Mouse (Mus musculus): Measurements from ENCODE around the gene Coil.
"Not testable (repeated sequence)": the region's sequence is repeated elsewhere in the genome, so short reads cannot be mapped to it uniquely, and the experiment has no call there.

Coil gene

DNA sequence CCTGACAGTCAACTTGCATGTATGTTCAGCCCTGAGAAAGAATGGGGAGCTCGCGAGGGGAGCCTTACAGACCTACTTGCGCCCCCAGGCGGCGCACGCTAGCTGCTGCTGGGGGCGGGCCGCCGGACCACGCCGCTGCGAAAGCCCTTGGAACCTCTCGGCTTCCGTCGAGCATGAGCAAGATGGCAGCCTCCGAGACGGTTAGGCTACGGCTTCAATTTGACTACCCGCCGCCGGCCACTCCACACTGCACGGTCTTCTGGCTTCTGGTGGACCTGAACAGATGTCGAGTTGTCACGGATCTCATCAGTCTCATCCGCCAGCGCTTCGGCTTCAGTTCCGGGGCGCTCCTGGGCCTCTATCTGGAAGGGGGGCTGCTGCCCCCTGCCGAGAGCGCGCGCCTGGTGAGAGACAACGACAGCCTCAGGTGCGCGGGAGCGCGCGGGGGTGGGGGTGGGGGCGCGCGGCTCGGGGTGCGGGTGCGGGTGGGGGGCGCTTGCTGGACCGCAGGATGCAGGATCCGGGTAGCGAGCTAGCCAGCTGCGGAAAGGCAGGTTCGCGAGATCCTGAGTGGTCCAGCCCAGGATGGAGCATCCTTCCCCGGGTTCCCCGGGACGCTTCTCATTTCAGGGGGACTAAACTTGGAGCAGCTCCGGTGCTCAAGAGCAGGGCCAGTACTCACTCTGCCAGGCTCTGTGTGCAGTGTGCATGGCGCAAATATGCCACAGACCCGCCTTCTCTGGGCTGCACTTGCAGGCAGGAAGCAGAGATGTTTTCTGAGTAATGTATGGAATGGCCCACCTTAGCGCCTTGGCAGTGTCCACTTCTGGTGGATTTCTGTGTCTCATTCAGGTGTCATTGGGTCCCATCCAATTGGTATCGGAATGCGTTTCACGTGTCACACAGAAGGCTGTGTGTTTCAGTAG, 4.0 kb downstream of the Coil start:
- peak; percentile 83 to 94 for DNase-seq (ENCODE audit: low spot score in 2 of 2)

DNA sequence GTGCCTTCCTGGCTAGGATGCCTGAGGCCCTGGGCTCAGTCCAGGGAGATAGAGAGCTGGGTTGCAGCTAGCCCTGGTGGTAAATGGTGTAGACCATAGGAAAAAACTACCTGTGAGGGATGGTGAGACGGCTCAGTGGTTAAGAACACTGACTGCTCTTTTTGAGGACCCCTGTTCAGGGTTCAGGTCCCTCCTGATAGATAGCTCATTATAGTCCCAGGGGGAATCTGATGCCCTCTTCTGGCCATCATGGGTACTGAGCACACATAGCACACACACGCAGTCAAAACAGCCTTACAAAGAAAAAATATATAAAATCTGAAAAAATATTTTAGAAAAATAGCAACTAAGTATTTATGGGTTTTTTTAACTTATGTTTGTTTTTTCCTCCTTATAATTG, 6.3 kb downstream of the Coil start:
- peak in 1 of 2 experiments; percentile 46 for DNase-seq (ENCODE audit: low spot score in 2 of 2)

DNA sequence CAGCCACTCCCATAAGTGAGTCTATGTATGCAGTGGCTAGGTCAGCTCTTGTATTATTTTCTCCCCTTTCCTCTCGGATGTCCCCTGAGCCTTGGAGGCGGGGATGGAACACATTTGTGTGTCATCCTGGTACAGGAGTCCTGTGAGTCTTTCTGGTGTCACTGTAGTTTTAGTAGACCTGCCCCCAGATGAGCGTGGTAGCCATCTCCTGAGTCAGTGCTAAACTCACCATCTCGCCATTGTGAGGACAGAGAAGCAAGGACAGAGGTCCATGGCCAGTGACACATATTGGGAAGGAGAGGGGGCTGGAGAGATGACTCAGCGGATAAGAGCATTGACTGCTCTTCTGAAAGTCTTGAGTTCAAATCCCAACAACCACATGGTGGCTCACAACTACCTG, 7.1 kb downstream of the Coil start:
- DNase-seq (ENCODE audit: low spot score in 2 of 2): no peak

DNA sequence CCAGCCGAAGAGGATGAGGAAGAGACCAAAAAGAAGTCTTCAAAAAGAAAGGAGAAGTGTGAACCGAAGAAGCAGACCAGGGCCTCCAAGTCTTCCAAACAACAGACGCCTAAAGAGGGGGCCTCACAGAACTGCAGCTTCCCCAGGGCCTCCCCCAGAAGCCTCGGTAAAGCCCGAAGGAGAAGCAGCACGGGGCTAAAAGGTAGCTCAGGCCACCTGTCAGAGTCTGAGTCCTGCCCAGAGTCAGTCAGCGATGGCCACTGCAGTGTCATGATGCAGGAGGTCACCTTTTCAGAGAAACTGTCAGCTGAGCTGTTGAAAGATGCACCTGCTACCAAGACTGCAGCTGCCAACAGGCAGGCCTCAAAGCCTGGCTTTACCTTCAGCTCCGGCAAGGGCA, 11.3 kb downstream of the Coil start:
- no peak for DNase-seq (ENCODE audit: low spot score in 2 of 2)

DNA sequence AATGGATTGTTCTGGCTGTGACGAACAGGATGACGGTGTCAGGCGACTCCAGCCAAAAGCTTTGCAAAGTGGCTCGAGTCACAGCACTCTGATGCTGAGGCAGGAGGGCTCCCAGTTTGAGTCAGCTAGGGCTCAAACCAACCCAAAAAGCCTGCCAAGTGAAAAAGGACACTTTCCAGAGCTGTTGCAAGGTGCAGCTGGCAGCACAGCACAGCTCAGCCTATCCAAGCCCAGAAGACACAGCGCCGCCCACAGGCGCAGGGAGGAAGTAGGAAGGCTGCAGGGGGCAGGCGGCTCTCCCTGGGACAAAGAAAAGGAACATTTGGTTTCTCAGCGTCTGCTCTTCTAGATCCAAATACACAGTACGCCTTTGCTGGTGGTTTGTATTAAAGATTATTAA, 16.6 kb downstream of the Coil start:
- no peak for DNase-seq (ENCODE audit: low spot score in 2 of 2)

DNA sequence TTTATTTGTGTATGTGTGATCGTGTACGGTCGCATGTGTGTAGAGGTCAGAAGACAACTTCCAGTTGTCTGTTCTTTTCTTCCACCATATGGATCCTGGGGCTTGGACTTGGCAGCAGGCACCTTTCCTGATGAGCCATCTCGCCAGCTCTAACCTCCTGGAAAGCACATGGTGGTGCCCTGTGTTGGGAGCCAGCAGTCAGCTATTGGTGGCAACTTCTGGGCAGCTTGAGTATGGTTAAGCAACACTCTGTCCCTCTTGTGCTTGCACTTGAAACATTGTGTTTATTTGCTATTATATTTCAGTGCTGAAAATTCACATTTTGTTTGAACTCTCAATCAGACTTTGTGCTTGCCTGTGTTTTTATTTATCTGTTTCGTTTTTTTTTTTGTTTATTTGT, 18.9 kb downstream of the Coil start:
- no peak for DNase-seq (ENCODE audit: low spot score in 2 of 2)

DNA sequence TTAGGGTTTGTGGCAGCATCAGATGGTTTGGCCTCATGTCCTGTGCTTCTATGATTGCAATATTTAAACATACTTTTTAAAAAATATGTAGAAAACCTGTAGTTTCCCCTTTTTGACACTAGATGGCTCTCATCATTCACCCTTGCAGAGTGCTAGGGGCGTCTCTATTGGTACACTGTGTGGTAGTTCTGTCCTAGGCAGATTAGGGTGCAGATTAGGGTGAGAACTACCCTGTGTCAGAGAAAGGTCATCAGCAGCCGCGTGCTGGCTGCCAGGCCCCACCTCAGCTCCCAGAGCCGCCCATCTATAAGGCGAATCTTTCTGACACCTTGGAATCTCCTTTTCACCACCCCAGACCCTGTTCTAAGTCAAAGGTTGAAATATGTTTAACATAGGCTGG, 19.5 kb downstream of the Coil start:
- DNase-seq (ENCODE audit: low spot score in 2 of 2): no peak

DNA sequence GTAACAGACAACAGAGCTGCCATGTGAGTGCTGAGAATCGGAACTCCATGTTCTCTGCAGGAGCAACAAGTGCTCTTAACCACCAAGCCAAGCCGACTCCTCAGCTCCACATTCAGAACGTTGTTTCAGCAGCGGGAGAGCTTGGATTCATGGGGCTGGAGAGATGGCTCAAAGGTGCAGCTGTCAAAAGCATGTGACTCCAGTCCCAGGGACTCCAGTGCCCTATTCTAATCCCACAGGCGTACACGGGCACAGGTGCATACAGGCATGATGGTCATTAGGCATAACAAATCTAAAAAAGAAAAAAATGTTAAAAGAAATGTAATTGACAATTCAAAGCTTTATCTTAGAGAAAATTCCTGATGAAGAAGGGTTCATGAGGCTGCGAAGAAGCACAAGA, 23.1 kb downstream of the Coil start:
- no peak for DNase-seq (ENCODE audit: low spot score in 2 of 2)

DNA sequence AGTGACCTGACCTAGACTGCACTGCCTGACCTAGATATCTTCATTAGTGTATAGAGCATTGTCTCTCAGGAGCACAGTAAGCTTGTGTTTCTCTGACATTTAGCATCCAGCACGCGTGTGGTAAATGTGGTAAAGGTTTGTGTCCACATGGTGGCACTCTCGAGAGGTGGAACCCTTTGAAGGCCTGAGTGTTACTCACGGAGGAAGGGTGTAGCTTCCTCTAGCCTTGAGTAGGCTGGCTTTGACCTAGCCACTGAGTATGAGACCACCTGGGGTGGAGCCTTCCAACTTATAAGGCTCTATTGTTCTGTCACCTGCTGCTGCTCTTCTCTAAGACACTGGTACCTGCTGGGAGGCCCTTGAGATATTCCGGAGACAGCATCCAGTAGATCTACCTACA, 23.6 kb downstream of the Coil start:
- peak; percentile 52 to 81 for DNase-seq (ENCODE audit: low spot score in 2 of 2)

DNA sequence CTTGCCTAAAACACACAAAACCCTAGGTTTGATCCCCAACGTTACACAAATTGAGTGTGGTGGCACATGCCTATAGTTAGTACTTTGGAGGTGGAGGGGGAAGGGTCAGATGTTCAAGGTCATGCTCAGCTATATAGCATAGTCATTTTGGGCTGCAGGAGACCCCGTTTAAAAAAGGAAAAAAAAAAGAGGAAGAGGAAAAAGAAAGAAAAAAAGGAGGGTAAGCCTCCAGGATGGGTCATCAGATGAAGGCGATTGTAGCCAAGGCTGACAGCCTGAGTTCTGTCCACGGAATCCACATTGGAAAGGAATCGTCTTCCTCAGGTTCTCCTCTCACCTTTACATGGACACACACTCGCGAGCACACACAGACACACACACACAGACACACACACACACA, 24.4 kb downstream of the Coil start:
- no peak for DNase-seq (ENCODE audit: low spot score in 2 of 2)

DNA sequence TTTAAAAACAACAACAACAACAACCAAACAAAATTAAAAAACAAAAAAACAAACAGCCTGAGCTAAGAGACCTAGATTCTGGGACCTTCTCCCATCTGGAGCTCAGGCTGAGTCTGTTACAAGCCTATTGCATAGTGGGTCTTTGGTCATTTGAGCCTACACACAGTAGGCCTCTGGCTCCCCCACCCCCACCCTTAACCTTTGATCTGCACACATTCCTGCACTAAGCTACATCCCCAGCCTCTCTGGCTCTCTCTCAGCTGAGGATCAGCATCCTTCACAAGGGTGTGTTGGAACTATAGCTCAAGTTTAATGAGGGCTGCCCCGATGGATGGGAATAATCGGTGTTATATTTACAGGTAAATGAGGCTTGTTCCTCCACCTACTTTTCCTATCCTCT, 25.6 kb downstream of the Coil start:
- no peak for DNase-seq (ENCODE audit: low spot score in 2 of 2)

DNA sequence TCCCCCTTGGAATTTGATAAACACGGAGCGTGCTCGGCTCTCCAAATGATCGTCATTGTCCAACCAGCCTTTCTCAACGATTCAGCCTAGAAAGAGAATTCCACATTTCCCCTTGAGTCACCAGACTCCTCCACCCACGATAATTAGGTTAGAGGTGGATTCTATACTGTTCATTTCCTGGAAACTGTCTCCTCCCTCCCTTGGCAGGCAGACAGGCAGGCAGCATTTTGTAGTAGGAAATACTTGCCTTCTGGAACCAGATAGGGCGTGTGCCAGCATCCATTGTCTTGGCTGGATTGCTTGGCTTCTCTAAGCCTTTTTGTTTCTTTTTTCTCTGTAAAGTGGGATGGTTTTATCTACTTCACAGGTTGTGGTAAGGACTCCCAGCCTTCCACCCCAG, 26.4 kb downstream of the Coil start:
- no peak for DNase-seq (ENCODE audit: low spot score in 2 of 2)

DNA sequence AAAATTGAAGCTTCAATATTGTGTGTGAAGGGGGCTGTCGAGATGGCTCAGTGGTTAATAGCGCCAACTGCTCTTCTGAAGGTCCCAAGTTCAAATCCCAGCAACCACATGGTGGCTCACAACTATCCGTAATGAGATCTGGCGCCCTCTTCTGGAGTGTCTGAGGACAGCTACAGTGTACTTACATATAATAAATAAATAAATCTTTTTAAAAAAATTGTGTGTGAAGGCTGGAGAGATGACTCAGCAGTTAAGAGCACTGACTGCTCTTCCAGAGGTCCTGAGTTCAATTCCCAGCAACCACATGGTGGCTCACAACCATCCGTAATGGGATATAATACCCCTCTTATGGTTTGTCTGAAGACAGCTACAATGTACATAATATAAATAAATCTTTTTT, 27.3 kb downstream of the Coil start:
- not testable (repeated sequence) for DNase-seq (ENCODE audit: low spot score in 2 of 2)

DNA sequence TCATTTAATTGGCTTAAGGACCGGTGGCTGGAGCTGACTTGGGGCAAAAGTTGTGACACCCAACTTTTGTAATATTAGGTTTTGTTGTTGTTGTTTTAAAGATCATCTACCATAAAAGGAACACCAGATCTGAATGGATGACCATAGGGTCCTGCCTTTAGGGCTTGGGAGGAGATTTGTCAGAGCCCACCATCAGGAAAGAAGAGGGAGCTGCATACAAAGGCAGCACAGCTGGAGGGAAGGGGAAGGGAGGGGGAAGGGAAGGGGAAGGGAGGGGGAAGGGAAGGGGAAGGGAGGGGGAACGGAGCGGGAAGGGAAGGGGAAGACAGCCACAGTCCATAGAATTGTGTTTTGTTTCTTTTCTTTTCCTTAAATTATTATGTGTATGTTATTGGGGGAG, 28.4 kb downstream of the Coil start:
- DNase-seq (ENCODE audit: low spot score in 2 of 2): no peak

DNA sequence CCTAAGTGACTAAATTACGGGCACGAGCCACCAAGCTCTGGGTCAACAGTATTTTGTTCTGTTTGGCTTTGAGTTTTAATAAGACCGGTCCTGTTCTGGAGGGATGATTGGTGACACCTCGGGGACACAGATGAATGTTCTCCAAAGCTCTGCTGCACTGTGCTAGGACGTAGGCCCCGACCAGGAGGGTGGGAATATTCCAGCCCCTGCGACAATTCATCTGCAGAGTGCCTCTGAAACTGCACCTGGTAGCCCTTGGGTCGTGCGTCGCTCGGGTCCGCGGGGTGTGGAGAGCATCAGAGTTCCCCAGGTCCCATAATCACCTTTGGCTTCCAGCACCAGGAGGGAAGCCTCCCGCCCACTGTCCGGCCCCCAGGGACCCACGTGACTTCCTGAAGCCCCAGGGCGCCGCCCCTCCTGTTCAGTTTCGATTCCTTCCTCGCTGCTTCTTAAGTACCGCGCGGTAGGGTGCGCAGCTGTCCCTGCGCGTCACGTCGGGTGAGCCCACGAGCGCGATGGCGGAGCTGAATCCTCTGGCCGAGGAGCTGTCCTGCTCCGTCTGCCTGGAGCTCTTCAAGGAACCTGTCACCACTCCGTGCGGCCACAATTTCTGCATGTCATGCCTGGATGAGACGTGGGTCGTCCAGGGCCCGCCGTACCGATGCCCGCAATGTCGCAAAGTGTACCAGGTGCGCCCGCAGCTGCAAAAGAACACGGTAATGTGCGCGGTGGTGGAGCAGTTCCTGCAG, 29.1 kb downstream of the Coil start, which contains the start of gene Trim25:
Gene Trim25 (plus strand): TSS at position 403 of the 749 bp plus-strand sequence.
- peak; percentile 89 to 98 for DNase-seq (ENCODE audit: low spot score in 2 of 2)

DNA sequence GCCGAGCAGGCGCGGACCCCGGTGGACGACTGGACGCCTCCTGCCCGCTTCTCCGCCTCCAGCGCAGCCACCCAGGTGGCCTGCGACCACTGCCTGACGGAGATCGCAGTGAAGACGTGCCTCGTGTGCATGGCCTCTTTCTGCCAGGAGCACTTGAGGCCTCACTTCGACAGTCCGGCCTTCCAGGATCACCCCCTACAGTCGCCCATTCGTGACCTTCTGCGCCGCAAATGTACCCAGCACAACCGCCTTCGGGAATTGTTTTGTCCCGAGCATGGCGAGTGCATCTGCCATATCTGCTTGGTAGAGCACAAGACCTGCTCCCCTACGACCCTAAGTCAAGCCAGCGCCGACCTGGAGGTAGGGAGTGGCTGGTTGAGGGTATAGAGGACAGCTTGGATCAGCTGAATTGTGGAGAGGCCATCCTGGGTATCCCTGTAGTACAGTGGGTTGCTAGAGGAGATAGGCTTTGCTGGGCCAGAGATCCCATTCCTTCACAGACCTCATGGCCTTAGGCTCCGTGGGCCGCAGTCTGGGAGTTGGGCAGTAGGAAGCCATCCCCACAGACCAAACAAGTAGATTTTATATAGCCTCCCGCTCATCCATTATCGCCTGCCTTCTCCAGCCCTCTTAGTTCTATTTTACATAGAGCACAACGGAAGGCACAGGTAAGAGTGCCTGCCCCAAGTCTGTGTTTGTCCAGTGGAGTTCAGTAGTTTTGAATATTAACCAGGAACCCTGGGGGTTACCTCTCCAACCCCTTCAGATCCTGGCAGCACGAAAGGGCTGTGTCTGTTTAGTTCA, 29.9 kb downstream of the Coil start:
- DNase-seq (ENCODE audit: low spot score in 2 of 2): peak in 1 of 2 experiments; percentile 62

DNA sequence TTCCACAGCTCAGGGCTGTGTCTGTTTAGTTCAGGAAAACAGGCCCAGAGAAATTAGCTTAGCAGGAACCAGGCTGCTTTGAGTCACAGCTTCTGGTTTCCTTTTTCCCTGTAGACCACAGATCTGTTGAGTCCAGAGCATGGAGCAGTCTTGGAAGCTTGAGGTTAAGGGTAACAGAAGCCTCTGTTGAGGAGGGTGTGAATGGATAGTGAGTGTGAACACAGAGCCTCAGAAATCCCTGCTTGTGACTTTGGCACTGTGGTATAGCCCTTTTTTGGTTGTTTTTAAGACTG, 30.4 kb downstream of the Coil start:
- no peak for DNase-seq (ENCODE audit: low spot score in 2 of 2)

DNA sequence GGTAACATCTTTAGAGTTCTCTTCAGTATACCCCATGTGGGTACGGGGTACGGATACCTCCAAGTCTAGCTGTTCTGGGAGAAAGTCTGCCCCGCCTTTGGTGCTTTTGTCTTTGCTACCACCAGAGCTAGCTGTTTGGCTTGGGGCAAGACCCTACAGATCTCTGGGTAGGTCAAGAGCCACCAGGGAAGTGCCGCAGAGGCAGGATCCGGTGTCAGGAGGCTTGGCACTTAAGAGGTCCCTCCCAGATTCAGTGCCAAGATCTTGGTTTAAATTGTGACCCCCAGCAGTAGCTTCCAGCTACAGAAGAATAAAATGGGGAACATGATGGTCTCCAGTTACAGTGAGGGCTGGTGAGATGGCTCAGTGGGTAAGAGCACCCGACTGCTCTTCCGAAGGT, 31.5 kb downstream of the Coil start:
- no peak for DNase-seq (ENCODE audit: low spot score in 2 of 2)

DNA sequence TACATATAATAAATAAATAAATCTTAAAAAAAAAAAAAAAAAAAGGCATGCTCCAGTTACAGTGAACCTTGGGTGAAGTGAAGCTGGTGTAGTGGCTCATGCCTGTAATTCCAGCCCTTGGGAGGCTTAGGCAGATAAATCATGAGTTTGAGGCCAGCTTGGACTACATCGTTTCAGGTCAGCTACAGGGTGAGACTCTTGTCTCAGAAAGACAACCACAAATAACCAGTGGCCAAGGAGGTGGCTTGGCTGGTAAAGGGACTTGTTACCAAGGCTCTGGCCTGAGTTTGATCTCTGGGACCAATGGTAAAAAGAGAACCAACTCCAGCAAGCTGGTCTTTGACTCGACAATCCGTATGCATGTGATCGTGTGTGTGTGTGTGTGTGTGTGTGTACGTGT, 32.0 kb downstream of the Coil start:
- no peak for DNase-seq (ENCODE audit: low spot score in 2 of 2)

DNA sequence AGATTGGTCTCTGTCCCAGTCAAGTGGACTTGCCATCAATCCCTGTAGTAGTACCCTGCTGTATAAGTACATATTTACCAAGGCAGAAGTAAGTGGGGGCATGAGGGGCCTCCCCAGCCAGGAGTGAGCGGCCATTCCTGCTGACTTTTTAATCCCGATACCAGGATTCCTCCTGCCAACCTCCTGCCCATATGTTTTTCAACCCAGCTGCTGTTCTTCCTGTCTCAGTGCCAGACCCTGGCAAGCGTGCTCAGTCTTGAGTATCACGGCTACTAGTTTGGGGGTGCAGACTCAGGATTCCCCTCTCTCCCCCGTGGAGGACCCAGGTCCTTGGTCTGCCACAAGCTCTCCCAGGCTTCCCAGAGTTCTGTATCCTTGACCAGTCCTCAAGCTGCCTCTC, 32.6 kb downstream of the Coil start:
- no peak for DNase-seq (ENCODE audit: low spot score in 2 of 2)

DNA sequence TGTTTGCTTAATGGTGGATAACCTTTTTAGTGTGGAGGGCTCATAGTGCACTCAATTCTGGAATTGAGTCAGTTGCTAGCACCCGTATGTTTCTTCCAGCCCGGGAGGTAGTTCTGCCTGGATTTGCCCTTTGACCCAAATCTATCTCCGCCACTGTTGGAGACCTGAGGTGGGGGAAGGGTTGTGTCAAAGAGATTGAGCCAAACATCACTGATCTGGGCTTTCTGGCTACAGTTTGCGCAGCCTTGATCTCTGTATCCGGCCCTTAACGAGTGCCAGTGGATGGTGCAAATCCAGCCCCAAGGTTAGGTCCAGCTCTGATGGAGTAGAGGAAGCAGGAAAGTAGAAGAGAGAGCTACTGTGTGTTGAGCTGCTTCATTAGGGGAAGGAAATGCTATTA, 33.0 kb downstream of the Coil start:
- no peak for DNase-seq (ENCODE audit: low spot score in 2 of 2)

DNA sequence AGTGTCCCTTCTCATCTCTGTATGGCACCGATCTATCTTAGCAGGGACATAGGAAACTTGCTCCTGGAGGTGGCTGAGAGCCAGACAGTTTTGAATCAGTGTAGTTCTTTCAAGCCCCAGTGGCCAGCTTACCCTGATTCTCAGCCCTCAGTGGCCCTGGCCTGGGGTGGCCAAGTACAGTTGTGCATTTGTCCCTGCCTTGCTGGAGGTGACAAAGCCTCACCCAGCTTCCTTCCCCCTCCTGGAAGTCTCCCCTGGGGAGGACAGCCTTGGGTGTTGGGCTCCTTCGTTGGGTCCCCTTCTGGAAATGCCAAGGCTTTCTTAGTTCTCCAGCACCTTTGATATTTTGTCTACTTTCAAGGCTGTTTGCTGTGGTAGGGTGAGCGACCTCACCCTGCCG, 33.7 kb downstream of the Coil start:
- no peak for DNase-seq (ENCODE audit: low spot score in 2 of 2)

All from spleen, postnatal 10 days (tissue).